ENCODE assay signal across 1 mouse cellular context in genomic region chr12:76909218-76909617, GRCm38 (mm10).
TF ChIP-seq lines count a peak whose summit lies in the region.

No protein-coding gene starts in this region.

TF ChIP-seq in MEL, 35 proteins besides CTCF, POLR2A, EP300 and RAD21 (continued from another document):
- TF ChIP-seq CHD2 (IDR thresholded peaks at IDR 0.05; ENCODE audit: low read length) (no peak; the same call in 1 of the 2 replicates), JUND (IDR thresholded peaks at IDR 0.05; ENCODE audit: low read depth, low read length) (no peak), SIN3A (IDR thresholded peaks at IDR 0.05; ENCODE audit: low read length) (peak; percentile 60; the same call in 1 of the 2 replicates), MAZ (IDR thresholded peaks at IDR 0.05; ENCODE audit: low read depth, low read length) (no peak), TCF12 (IDR thresholded peaks at IDR 0.05; ENCODE audit: low read depth, low read length) (peak; percentile 93), BHLHE40 (IDR thresholded peaks at IDR 0.05; ENCODE audit: borderline replicate concordance, low read depth, low read length) (no peak), ZKSCAN1 (IDR thresholded peaks at IDR 0.05; ENCODE audit: low read depth, low read length) (no peak), USF2 (IDR thresholded peaks at IDR 0.05; ENCODE audit: borderline replicate concordance in 1 of 2, insufficient read depth in 1 of 2, low read depth in 1 of 2, low read length in 2 of 2) (no peak), ZC3H11A (IDR thresholded peaks at IDR 0.05; ENCODE audit: low read depth, low read length) (no peak), CHD1 (IDR thresholded peaks at IDR 0.05; ENCODE audit: low read depth, low read length) (no peak), TBP (IDR thresholded peaks at IDR 0.05; ENCODE audit: low read depth, low read length) (0 out of 2 replicates have a peak, but pooled peaks have one; percentile 23), E2F4 (IDR thresholded peaks at IDR 0.05; ENCODE audit: borderline replicate concordance, low read depth, low read length) (no peak)
